Mouse (Mus musculus): ENCODE results near the gene Ric1. TPM values are rescaled to one million over a fixed set of nuclear protein-coding genes. Genes with fewer than 3 reads are reported as not detected.

Ric1 gene
- polyA plus RNA-seq, 1 experiment from 2014 or later, result 26.5 TPM

- Histone ChIP-seq H3K4me2 (no peak overlapping the region), H3K9me3 (no peaks in the 10 kb centered on the region), H3K27me3 (no peaks in the 10 kb centered on the region), H3K27ac (no peak overlapping the region), H3K9ac (replicated peaks) (no peak overlapping the region), H3K4me1 (replicated peaks) (peaks cover 16% of the 10 kb centered on the region; the same call in 1 of the 2 replicates), H3K4me3 (replicated peaks) (no peak overlapping the region), H3K36me3 (no peaks in the 10 kb centered on the region)
- 29% methylated on average over 6 of the region's 6 CpGs for WGBS
- no peak for ATAC-seq (ENCODE audit: insufficient number of reproducible peaks, insufficient read depth, low FRiP score, low TSS enrichment, low read depth)
Observed at GRCm38 (mm10) chr19:29655148-29655547, 133.1 kb downstream of the Ric1 start.

- Histone ChIP-seq H3K4me1 (replicated peaks) (peaks cover 16% of the 10 kb centered on the region; the same call in 1 of the 2 replicates), H3K9me3 (no peaks in the 10 kb centered on the region), H3K9ac (replicated peaks) (no peak overlapping the region), H3K27me3 (no peaks in the 10 kb centered on the region), H3K27ac (no peak overlapping the region), H3K4me3 (replicated peaks) (no peak overlapping the region), H3K36me3 (no peaks in the 10 kb centered on the region), H3K4me2 (no peak overlapping the region)
- no peak for ATAC-seq (ENCODE audit: insufficient number of reproducible peaks, insufficient read depth, low FRiP score, low TSS enrichment, low read depth)
- 77% methylated on average over 4 of the region's 4 CpGs for WGBS
Observed at GRCm38 (mm10) chr19:29656029-29656428, 133.9 kb downstream of the Ric1 start.

Other genes starting within 250 kb of the Ric1 start
- 7.3 and 7.8 TPM in 2 replicates for gene Insl6, start 196.9 kb upstream of the Ric1 start, polyA plus RNA-seq (2016; fragmentation: Nextera tagmentation; extraction: Ambion mirVana)
- 0.30 and 0.60 TPM in 2 replicates for gene Rln1, start 187.6 kb upstream of the Ric1 start, polyA plus RNA-seq (2016; fragmentation: Nextera tagmentation; extraction: Ambion mirVana)
- gene Plgrkt, start 154.9 kb upstream of the Ric1 start, polyA plus RNA-seq (2016; fragmentation: Nextera tagmentation; extraction: Ambion mirVana), result 50.2 and 51.5 TPM in 2 replicates
- gene Cd274, start 154.8 kb upstream of the Ric1 start, polyA plus RNA-seq (2016; fragmentation: Nextera tagmentation; extraction: Ambion mirVana), result 0.13 and 0.21 TPM in 2 replicates
- gene Pdcd1lg2, start 111.4 kb upstream of the Ric1 start, polyA plus RNA-seq (2016; fragmentation: Nextera tagmentation; extraction: Ambion mirVana), result not detected in 2 replicates
- 18.3 and 19.2 TPM in 2 replicates for gene Ermp1, start 126.1 kb downstream of the Ric1 start, polyA plus RNA-seq (2016; fragmentation: Nextera tagmentation; extraction: Ambion mirVana)
- not detected in 2 replicates for gene Mlana, start 175.5 kb downstream of the Ric1 start, polyA plus RNA-seq (2016; fragmentation: Nextera tagmentation; extraction: Ambion mirVana)

Measured in limb, embryonic 12.5 days (tissue).